Mouse (Mus musculus) CH12.LX (cell line): ENCODE measurements around the gene Cenpp.

Experiments used
- E2F4 ChIP-seq: IDR thresholded peaks from 2 replicates; pipeline ENCODE4 v1.6.1; 2011; ENCODE audit warnings: low read depth, low read length, improper control_type of control experiment; ENCODE audit not compliant: insufficient replicate concordance
- EP300 ChIP-seq: IDR thresholded peaks from 2 replicates; pipeline ENCODE4 v1.6.1; 2011; ENCODE audit warnings: low read length, improper control_type of control experiment

GRCm38 (mm10) chr13:49608589-49609322, 43.8 kb downstream of the Cenpp start:
- TF ChIP-seq EP300 (no peak), E2F4 (no peak)
